Mouse (Mus musculus) limb, embryonic 11.5 days (tissue): ENCODE data around the gene Rpl18a. TPM values are rescaled to one million over a fixed set of nuclear protein-coding genes. Genes with fewer than 3 reads are reported as not detected.
"Not testable (repeated sequence)": the region's sequence is repeated elsewhere in the genome, so short reads cannot be mapped to it uniquely, and the experiment has no call there.

Experiments
- ATAC-seq: fragments of 200-750 bp; cut with Nextera tagmentation; 2 replicates; pipeline ENCODE4 v1.8.0; 2017; ENCODE audit warnings: low read depth; ENCODE audit not compliant: insufficient number of reproducible peaks, low FRiP score, low TSS enrichment
- DNase-seq: peaks from one replicate; pipeline ENCODE4 v3.0.0-alpha.2; 2015; ENCODE audit warnings: low spot score
- H3K27ac ChIP-seq: fragments of 300-500 bp; sonication (generic); replicated peaks from 2 replicates; pipeline ENCODE4 v1.5.1; 2014; ENCODE audit warnings: low read depth, mild to moderate bottlenecking, low read length
- H3K27me3 ChIP-seq: fragments of 300-500 bp; sonication (generic); 2 replicates; pipeline ENCODE4 v1.6.1; 2014; ENCODE audit warnings: mild to moderate bottlenecking, low read length, mixed read lengths; ENCODE audit not compliant: control insufficient read depth, insufficient read depth
- H3K36me3 ChIP-seq: fragments of 300-500 bp; sonication (generic); 2 replicates; pipeline ENCODE4 v1.6.1; 2014; ENCODE audit warnings: mild to moderate bottlenecking, low read length, moderate library complexity, mixed read lengths; ENCODE audit not compliant: control insufficient read depth, insufficient read depth
- H3K4me1 ChIP-seq: fragments of 300-500 bp; sonication (generic); 2 replicates; pipeline ENCODE4 v1.6.1; 2014; ENCODE audit warnings: low read length, mixed read lengths; ENCODE audit not compliant: control insufficient read depth, insufficient read depth
- H3K4me2 ChIP-seq: fragments of 300-500 bp; sonication (generic); 2 replicates; pipeline ENCODE4 v1.6.1; 2014; ENCODE audit warnings: low read depth, mild to moderate bottlenecking, moderate library complexity; ENCODE audit not compliant: severe bottlenecking
- H3K4me3 ChIP-seq: fragments of 300-500 bp; sonication (generic); 2 replicates; pipeline ENCODE4 v1.5.1; 2014; ENCODE audit warnings: low read depth, low read length
- H3K9ac ChIP-seq: fragments of 300-500 bp; sonication (generic); 2 replicates; pipeline ENCODE4 v1.6.1; 2014; ENCODE audit warnings: mild to moderate bottlenecking, low read length
- H3K9me3 ChIP-seq: fragments of 300-500 bp; sonication (generic); 2 replicates; pipeline ENCODE4 v1.6.1; 2016; ENCODE audit warnings: low read length; ENCODE audit not compliant: control insufficient read depth
- WGBS: fragments of 180-500 bp; shearing (Covaris S2); extraction: QIAGEN DNeasy Blood & Tissue Kit; methylation state at CpG from one replicate; pipeline ENCODE4 v1.1.7; 2014; 5-methylcytosine and 5-hydroxymethylcytosine counted together
- polyA plus RNA-seq: library from polyadenylated mRNA; unstranded; fragments of >200 nt; fragmentation: Nextera tagmentation; extraction: Ambion mirVana; gene quantifications from 2 replicates; pipeline ENCODE4 v1.2.1, GENCODE M21; 2014

Rpl18a gene
- polyA plus RNA-seq, 1 experiment from 2014 or later, result 3,846 TPM

GRCm38 (mm10) chr8:70899226-70899625, 2.0 kb upstream of the Rpl18a start:
- H3K4me1 ChIP-seq, result 0 out of 2 replicates have a peak, but pooled peaks cover 3% of the 10 kb centered on the region
- H3K9ac ChIP-seq, result no peak overlapping the region
- 84% methylated on average over 2 of the region's 2 CpGs for WGBS
- H3K9me3 ChIP-seq, result no peaks in the 10 kb centered on the region
- H3K27me3 ChIP-seq, result no peaks in the 10 kb centered on the region
- H3K27ac ChIP-seq, result no peak overlapping the region
- no peak overlapping the region for H3K4me3 ChIP-seq
- ATAC-seq, result no peak
- no peak for DNase-seq
- no peak overlapping the region for H3K4me2 ChIP-seq
- H3K36me3 ChIP-seq, result peaks cover 12% of the 10 kb centered on the region

GRCm38 (mm10) chr8:70898661-70899198, 1.5 kb upstream of the Rpl18a start:
- Histone ChIP-seq H3K27me3 (no peaks in the 10 kb centered on the region; the same call in 1 of the 2 replicates), H3K4me3 (no peak overlapping the region; the same call in 1 of the 2 replicates), H3K9ac (no peak overlapping the region), H3K9me3 (no peaks in the 10 kb centered on the region), H3K4me2 (no peak overlapping the region), H3K4me1 (0 out of 2 replicates have a peak, but pooled peaks cover 3% of the 10 kb centered on the region), H3K27ac (no peak overlapping the region), H3K36me3 (peaks cover 12% of the 10 kb centered on the region)
- no peak for DNase-seq
- WGBS, result 37% methylated on average over 2 of the region's 2 CpGs
- no peak for ATAC-seq

GRCm38 (mm10) chr8:70897681-70898413, 635 bp upstream of the Rpl18a start:
- Histone ChIP-seq H3K4me2 (peak overlapping the region; percentile 87), H3K4me3 (peak overlapping the region; percentile 79), H3K27me3 (peaks cover 9% of the 10 kb centered on the region), H3K9ac (peak overlapping the region; percentile 73), H3K9me3 (no peaks in the 10 kb centered on the region), H3K27ac (peak overlapping the region; percentile 49), H3K4me1 (0 out of 2 replicates have a peak, but pooled peaks cover 3% of the 10 kb centered on the region), H3K36me3 (peaks cover 12% of the 10 kb centered on the region)
- ATAC-seq (peak; percentile 36), DNase-seq (peak; percentile 92)
- under 1% methylated on average over 20 of the region's 20 CpGs for WGBS

DNA sequence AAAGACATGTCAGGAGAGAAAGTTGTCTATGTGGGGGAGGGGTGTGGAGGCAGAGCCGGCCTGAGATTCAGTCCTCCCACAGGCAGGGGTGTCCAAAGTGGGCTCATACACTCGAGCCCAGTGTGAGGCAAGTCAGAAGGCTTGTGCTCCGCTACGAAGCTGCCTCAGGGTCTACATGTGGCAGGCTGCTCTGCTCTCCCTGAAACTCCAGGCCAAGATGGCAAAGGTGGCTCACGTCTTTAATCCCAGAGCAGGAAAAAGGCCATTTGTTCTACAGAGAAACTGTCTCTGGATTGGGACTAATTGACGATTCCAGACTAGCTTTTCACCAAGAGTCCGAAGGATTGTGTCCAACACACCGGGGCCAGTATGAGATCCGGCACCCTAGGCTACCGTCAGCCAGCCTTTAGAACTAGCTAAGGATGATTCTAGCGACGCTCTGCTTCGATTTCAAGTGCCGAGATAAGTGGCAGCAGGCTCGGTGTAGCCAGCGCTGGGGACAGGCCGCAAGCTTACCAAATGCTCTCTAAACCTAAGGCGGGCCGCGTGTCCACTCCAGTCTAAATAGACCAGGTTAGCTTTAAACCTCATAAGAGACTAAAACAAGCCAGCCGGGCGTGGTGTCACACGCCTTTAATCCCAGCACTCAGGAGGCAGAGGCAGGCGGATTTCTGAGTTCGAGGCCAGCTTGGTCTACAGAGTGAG, 744 bp downstream of the Rpl18a start:
- peak overlapping the region; percentile 89 for H3K9ac ChIP-seq
- H3K4me3 ChIP-seq, result peak overlapping the region; percentile 79
- peaks cover 22% of the 10 kb centered on the region for H3K27me3 ChIP-seq
- H3K9me3 ChIP-seq, result no peaks in the 10 kb centered on the region
- peaks cover 12% of the 10 kb centered on the region for H3K4me1 ChIP-seq
- ATAC-seq (no peak), DNase-seq (peak; percentile 40)
- WGBS, result 4% methylated on average over 25 of the region's 25 CpGs
- peak overlapping the region; percentile 30; the same call in 1 of the 2 replicates for H3K27ac ChIP-seq
- peak overlapping the region; percentile 94 for H3K4me2 ChIP-seq
- peaks cover 12% of the 10 kb centered on the region for H3K36me3 ChIP-seq

GRCm38 (mm10) chr8:70895571-70896259, 1.5 kb downstream of the Rpl18a start:
- H3K27ac ChIP-seq, H3K9me3 ChIP-seq, ATAC-seq, DNase-seq: not testable (repeated sequence)
- peak overlapping the region; percentile 94 for H3K4me2 ChIP-seq
- H3K4me1 ChIP-seq, result peaks cover 12% of the 10 kb centered on the region
- WGBS, result 86% methylated on average over 21 of the region's 24 CpGs
- peaks cover 12% of the 10 kb centered on the region for H3K36me3 ChIP-seq
- peak overlapping the region; percentile 79 for H3K4me3 ChIP-seq
- peaks cover 30% of the 10 kb centered on the region for H3K27me3 ChIP-seq
- peak overlapping the region; percentile 89 for H3K9ac ChIP-seq

DNA sequence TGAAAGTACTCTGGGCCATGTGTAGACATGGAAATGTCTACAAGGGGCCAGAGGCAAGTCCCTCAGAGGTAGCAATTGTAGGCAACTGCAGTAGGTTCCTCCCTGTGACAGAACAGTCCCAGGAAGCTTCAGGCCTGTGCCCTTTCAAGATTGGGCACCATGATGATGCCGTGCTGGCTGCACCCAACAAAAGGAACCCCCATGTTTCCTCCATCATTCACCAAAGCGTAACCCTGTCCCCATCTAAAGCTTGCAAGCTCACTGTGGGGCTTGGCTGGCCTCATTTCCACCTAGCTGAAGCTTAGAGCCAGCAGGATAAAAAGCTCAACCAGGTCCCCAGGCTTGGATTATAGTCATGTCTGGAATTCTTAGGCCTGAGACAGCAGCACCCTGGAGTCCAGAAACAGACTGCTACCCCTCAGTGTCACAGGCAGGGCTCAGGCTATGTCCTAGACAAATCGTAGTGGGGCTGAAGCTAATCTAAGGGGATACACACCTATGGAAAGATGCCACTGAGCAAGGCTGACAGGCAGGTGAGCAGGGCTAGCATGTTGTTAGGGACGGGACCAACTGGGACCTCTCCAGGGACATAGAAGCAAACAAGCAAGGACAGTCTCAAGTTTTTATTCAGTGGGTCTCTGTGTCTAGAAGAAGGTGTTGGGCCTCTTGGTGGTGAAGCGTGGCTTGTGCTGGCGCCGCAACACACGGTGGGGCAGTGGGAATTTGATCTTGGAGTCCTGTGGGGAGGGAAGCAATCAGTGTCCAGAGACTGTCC, 2.3 kb downstream of the Rpl18a start:
- no peak overlapping the region for H3K4me3 ChIP-seq
- H3K27me3 ChIP-seq, result peaks cover 34% of the 10 kb centered on the region
- WGBS, result 94% methylated on average over 8 of the region's 8 CpGs
- no peak overlapping the region for H3K27ac ChIP-seq
- H3K4me2 ChIP-seq, result no peak overlapping the region
- H3K9ac ChIP-seq, result no peak overlapping the region
- no peaks in the 10 kb centered on the region for H3K9me3 ChIP-seq
- H3K36me3 ChIP-seq, result peaks cover 12% of the 10 kb centered on the region
- ATAC-seq (no peak), DNase-seq (no peak)
- peaks cover 12% of the 10 kb centered on the region for H3K4me1 ChIP-seq

DNA sequence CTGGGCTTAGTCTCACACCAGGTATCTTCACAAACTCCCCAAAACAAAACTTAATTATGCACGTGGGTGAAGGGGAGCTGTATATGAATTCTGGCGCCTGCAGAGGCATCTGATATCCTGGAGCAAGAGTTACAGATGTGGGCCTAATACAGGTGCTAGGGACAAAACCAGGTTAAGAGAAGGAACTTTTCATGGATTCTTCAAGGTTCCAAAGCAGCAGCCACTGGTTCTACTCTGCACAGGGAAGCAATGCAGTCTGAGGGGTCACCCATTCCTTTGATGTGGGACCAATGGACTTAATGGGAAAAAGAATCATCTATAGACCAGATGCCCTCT, 2.9 kb downstream of the Rpl18a start:
- Histone ChIP-seq H3K9me3 (no peaks in the 10 kb centered on the region), H3K27me3 (peaks cover 34% of the 10 kb centered on the region), H3K4me2 (no peak overlapping the region), H3K4me3 (no peak overlapping the region), H3K9ac (no peak overlapping the region), H3K4me1 (peaks cover 12% of the 10 kb centered on the region), H3K36me3 (peaks cover 12% of the 10 kb centered on the region), H3K27ac (no peak overlapping the region)
- DNase-seq (no peak), ATAC-seq (no peak)
- 70% methylated on average over 2 of the region's 2 CpGs for WGBS
